Mouse (Mus musculus): Measurements from ENCODE around the gene Msrb3. TPM values are rescaled to one million over a fixed set of nuclear protein-coding genes. Genes with fewer than 3 reads are reported as not detected.

Msrb3 gene
- total and polyA plus RNA-seq, 3 experiments = 0.05 TPM; not detected in 2

DNA sequence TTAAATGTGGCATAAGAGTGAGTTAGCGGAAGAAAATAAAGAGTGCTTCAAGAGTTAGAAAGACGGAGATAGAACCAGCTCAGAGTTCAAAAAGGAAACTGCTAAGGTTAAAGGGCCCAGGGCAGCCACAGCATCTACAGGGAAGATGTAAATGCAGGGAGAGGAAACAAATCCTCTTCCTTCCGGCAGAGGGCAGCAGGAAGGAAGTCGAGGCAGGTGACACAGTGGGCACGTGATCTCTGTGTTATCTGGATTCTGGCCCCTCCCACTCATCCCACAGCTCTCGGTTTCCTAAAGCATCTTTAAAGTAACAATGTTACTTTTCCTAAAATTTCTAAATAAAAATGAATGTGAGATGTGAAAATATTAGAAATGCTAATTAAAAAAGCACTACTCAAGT lies 99.4 kb downstream of the Msrb3 start:
- H3K27me3 ChIP-seq (ENCODE audit: insufficient read depth, low read length) = no peaks in the 10 kb centered on the region
- H3K9me3 ChIP-seq (replicated peaks) = peaks cover 22% of the 10 kb centered on the region
- no peaks in the 10 kb centered on the region for H3K4me1 ChIP-seq (ENCODE audit: insufficient read depth, low read depth, low read length)
- H3K4me3 ChIP-seq (ENCODE audit: low read depth, low read length) = no peak overlapping the region
- ATAC-seq (ENCODE audit: extremely low read depth, insufficient number of reproducible peaks, low FRiP score, poor library complexity, severe bottlenecking) = no peak
- no peak for DNase-seq (ENCODE audit: low spot score)
- no peaks in the 10 kb centered on the region for H3K36me3 ChIP-seq (replicated peaks)
- TF ChIP-seq GATA2 (IDR thresholded peaks at IDR 0.05; ENCODE audit: borderline replicate concordance, low read depth, low read length) (no peak), GATA1 (IDR thresholded peaks at IDR 0.05; ENCODE audit: borderline replicate concordance, low read length) (no peak), TAL1 (conservative IDR thresholded peaks at IDR 0.05; ENCODE audit: low read depth, low read length) (no peak), POLR2AphosphoS5 (IDR thresholded peaks at IDR 0.05; ENCODE audit: insufficient replicate concordance, low read depth, low read length) (no peak), CTCF (IDR thresholded peaks at IDR 0.05; ENCODE audit: low read depth, low read length) (no peak)

DNA sequence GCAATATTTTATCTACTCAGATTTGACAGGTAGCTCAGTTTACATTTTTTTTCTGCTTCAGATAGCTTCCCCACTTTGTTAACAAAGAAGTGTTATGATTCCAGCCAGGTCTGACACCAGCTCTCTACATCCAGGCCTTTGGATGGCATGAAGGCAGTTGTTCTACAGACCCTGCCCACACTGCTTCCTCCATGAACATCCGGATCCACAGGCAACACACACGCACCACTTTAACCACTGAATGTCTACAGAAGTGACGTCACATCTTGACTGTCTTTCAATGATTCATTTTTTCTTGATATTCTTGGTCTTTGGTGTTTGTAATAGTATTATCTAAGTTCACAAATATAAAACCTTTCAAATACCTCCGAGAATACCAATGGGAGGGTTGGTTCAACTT lies 102.2 kb downstream of the Msrb3 start:
- Histone ChIP-seq H3K9me3 (replicated peaks) (peaks cover 27% of the 10 kb centered on the region), H3K27me3 (ENCODE audit: insufficient read depth, low read length) (no peaks in the 10 kb centered on the region), H3K4me3 (ENCODE audit: low read depth, low read length) (no peak overlapping the region), H3K36me3 (replicated peaks) (no peaks in the 10 kb centered on the region), H3K4me1 (ENCODE audit: insufficient read depth, low read depth, low read length) (no peaks in the 10 kb centered on the region)
- TF ChIP-seq POLR2AphosphoS5 (IDR thresholded peaks at IDR 0.05; ENCODE audit: insufficient replicate concordance, low read depth, low read length) = no peak
- TF ChIP-seq CTCF (IDR thresholded peaks at IDR 0.05; ENCODE audit: low read depth, low read length) = no peak
- no peak for TF ChIP-seq TAL1 (conservative IDR thresholded peaks at IDR 0.05; ENCODE audit: low read depth, low read length)
- TF ChIP-seq GATA2 (IDR thresholded peaks at IDR 0.05; ENCODE audit: borderline replicate concordance, low read depth, low read length) = no peak
- no peak for TF ChIP-seq GATA1 (IDR thresholded peaks at IDR 0.05; ENCODE audit: borderline replicate concordance, low read length)
- DNase-seq (ENCODE audit: low spot score) = no peak
- no peak for ATAC-seq (ENCODE audit: extremely low read depth, insufficient number of reproducible peaks, low FRiP score, poor library complexity, severe bottlenecking)

- Histone ChIP-seq H3K9me3 (replicated peaks) (peaks cover 34% of the 10 kb centered on the region), H3K36me3 (replicated peaks) (no peaks in the 10 kb centered on the region), H3K4me1 (ENCODE audit: insufficient read depth, low read depth, low read length) (no peaks in the 10 kb centered on the region), H3K4me3 (ENCODE audit: low read depth, low read length) (no peak overlapping the region), H3K27me3 (ENCODE audit: insufficient read depth, low read length) (no peaks in the 10 kb centered on the region)
- ATAC-seq (ENCODE audit: extremely low read depth, insufficient number of reproducible peaks, low FRiP score, poor library complexity, severe bottlenecking) (no peak), DNase-seq (ENCODE audit: low spot score) (no peak)
- TF ChIP-seq TAL1 (conservative IDR thresholded peaks at IDR 0.05; ENCODE audit: low read depth, low read length) = no peak
- no peak for TF ChIP-seq GATA1 (IDR thresholded peaks at IDR 0.05; ENCODE audit: borderline replicate concordance, low read length)
- no peak for TF ChIP-seq CTCF (IDR thresholded peaks at IDR 0.05; ENCODE audit: low read depth, low read length)
- no peak for TF ChIP-seq POLR2AphosphoS5 (IDR thresholded peaks at IDR 0.05; ENCODE audit: insufficient replicate concordance, low read depth, low read length)
- TF ChIP-seq GATA2 (IDR thresholded peaks at IDR 0.05; ENCODE audit: borderline replicate concordance, low read depth, low read length) = no peak
These were observed 104.5 kb downstream of the Msrb3 start for GRCm38 (mm10) chr10:120794391-120794817.

DNA sequence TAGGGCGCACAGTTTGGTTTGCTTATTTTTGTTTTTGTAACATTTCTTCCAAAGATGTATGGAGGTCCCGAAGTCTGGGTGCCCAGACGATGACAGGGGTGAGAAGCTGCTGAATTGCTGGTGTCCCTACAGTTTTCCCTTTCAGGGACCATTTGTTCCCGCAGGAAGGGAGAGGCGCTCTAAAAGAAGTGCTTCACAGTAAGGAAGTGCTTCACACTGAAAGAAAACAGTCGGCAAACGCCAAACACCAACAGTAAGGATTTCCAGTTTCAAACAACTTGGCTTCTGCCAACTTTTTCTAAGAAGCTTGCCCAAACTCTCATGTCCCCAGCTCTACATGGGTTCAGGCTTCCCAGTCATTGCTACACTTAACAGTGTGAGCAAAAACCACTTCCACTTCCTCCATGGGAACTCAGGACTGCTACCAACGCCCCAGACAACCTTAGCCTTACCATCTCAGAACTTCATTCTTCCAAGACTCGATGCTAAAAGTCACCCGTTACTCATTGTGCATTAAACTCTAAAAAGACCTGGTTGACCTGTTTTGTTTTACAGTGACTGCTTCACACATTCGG lies 106.6 kb downstream of the Msrb3 start:
- H3K4me3 ChIP-seq (ENCODE audit: low read depth, low read length) = no peak overlapping the region
- no peaks in the 10 kb centered on the region for H3K4me1 ChIP-seq (ENCODE audit: insufficient read depth, low read depth, low read length)
- TF ChIP-seq GATA2 (IDR thresholded peaks at IDR 0.05; ENCODE audit: borderline replicate concordance, low read depth, low read length) (no peak), GATA1 (IDR thresholded peaks at IDR 0.05; ENCODE audit: borderline replicate concordance, low read length) (no peak), TAL1 (conservative IDR thresholded peaks at IDR 0.05; ENCODE audit: low read depth, low read length) (no peak), POLR2AphosphoS5 (IDR thresholded peaks at IDR 0.05; ENCODE audit: insufficient replicate concordance, low read depth, low read length) (no peak), CTCF (IDR thresholded peaks at IDR 0.05; ENCODE audit: low read depth, low read length) (no peak)
- peaks cover 41% of the 10 kb centered on the region for H3K9me3 ChIP-seq (replicated peaks)
- H3K36me3 ChIP-seq (replicated peaks) = no peaks in the 10 kb centered on the region
- H3K27me3 ChIP-seq (ENCODE audit: insufficient read depth, low read length) = no peaks in the 10 kb centered on the region
- DNase-seq (ENCODE audit: low spot score) (no peak), ATAC-seq (ENCODE audit: extremely low read depth, insufficient number of reproducible peaks, low FRiP score, poor library complexity, severe bottlenecking) (no peak)

- TF ChIP-seq GATA1 (IDR thresholded peaks at IDR 0.05; ENCODE audit: borderline replicate concordance, low read length) (no peak), CTCF (IDR thresholded peaks at IDR 0.05; ENCODE audit: low read depth, low read length) (no peak)
- Histone ChIP-seq H3K4me1 (ENCODE audit: insufficient read depth, low read depth, low read length) (no peaks in the 10 kb centered on the region), H3K9me3 (replicated peaks) (peaks cover 47% of the 10 kb centered on the region), H3K4me3 (ENCODE audit: low read depth, low read length) (no peak overlapping the region), H3K36me3 (replicated peaks) (no peaks in the 10 kb centered on the region), H3K27me3 (ENCODE audit: insufficient read depth, low read length) (no peaks in the 10 kb centered on the region)
- no peak for DNase-seq (ENCODE audit: low spot score)
- no peak for ATAC-seq (ENCODE audit: extremely low read depth, insufficient number of reproducible peaks, low FRiP score, poor library complexity, severe bottlenecking)
These were observed 107.5 kb downstream of the Msrb3 start for GRCm38 (mm10) chr10:120791438-120791837.

- Histone ChIP-seq H3K9me3 (replicated peaks) (peaks cover 63% of the 10 kb centered on the region), H3K27me3 (ENCODE audit: insufficient read depth, low read length) (no peaks in the 10 kb centered on the region), H3K4me3 (ENCODE audit: low read depth, low read length) (no peak overlapping the region), H3K36me3 (replicated peaks) (no peaks in the 10 kb centered on the region), H3K4me1 (ENCODE audit: insufficient read depth, low read depth, low read length) (no peaks in the 10 kb centered on the region)
- ATAC-seq (ENCODE audit: extremely low read depth, insufficient number of reproducible peaks, low FRiP score, poor library complexity, severe bottlenecking) (no peak), DNase-seq (ENCODE audit: low spot score) (no peak)
- no peak for TF ChIP-seq GATA1 (IDR thresholded peaks at IDR 0.05; ENCODE audit: borderline replicate concordance, low read length)
- TF ChIP-seq GATA2 (IDR thresholded peaks at IDR 0.05; ENCODE audit: borderline replicate concordance, low read depth, low read length) = no peak
- TF ChIP-seq CTCF (IDR thresholded peaks at IDR 0.05; ENCODE audit: low read depth, low read length) = no peak
- TF ChIP-seq POLR2AphosphoS5 (IDR thresholded peaks at IDR 0.05; ENCODE audit: insufficient replicate concordance, low read depth, low read length) = no peak
- TF ChIP-seq TAL1 (conservative IDR thresholded peaks at IDR 0.05; ENCODE audit: low read depth, low read length) = no peak
These were observed 111.7 kb downstream of the Msrb3 start for GRCm38 (mm10) chr10:120787202-120787601.

Data from G1E (cell line).